Mouse (Mus musculus) kidney, adult 8-10 months (tissue): ENCODE data around the gene Zfp771.
"Not testable (repeated sequence)": the region's sequence is repeated elsewhere in the genome, so short reads cannot be mapped to it uniquely, and the experiment has no call there.

Experiments used
- DNase-seq, 2 experiments: peaks; one replicate each; pipeline ENCODE4 v3.0.0; 2022

Zfp771 gene

GRCm38 (mm10) chr7:127218670-127219069 lies 25.4 kb upstream of the Zfp771 start:
- DNase-seq: no peak

- no peak for DNase-seq
Measured at GRCm38 (mm10) chr7:127220440-127220839, 23.6 kb upstream of the Zfp771 start.

- no peak for DNase-seq
Measured at GRCm38 (mm10) chr7:127223106-127223505, 21.0 kb upstream of the Zfp771 start.

GRCm38 (mm10) chr7:127223515-127224478 lies 20.3 kb upstream of the Zfp771 start:
- no peak for DNase-seq

- DNase-seq: no peak
Measured at GRCm38 (mm10) chr7:127224616-127225015, 19.5 kb upstream of the Zfp771 start.

GRCm38 (mm10) chr7:127225147-127225995 lies 18.7 kb upstream of the Zfp771 start:
- no peak for DNase-seq

GRCm38 (mm10) chr7:127228615-127229303 lies 15.3 kb upstream of the Zfp771 start:
- DNase-seq: peak; percentile 73 to 86

GRCm38 (mm10) chr7:127231376-127231775 lies 12.7 kb upstream of the Zfp771 start:
- no peak for DNase-seq

GRCm38 (mm10) chr7:127231826-127232621 lies 12.1 kb upstream of the Zfp771 start:
- no peak for DNase-seq

GRCm38 (mm10) chr7:127232622-127233367 lies 11.3 kb upstream of the Zfp771 start, which contains the start of the genes Zfp553 and Sept1:
TSS of gene Zfp553 (plus strand) at chr7:127233061.
TSS of gene Sept1 (minus strand) at chr7:127233130.
- DNase-seq: peak; percentile 80 to 84

GRCm38 (mm10) chr7:127233368-127233749 lies 10.7 kb upstream of the Zfp771 start:
- DNase-seq: peak in 1 of 2 experiments; percentile 30

GRCm38 (mm10) chr7:127233765-127234164 lies 10.3 kb upstream of the Zfp771 start:
- no peak for DNase-seq

- DNase-seq: no peak
Measured at GRCm38 (mm10) chr7:127234777-127235176, 9.3 kb upstream of the Zfp771 start.

GRCm38 (mm10) chr7:127243361-127243867 lies 660 bp upstream of the Zfp771 start:
- DNase-seq: no peak

GRCm38 (mm10) chr7:127244658-127245510 lies 810 bp downstream of the Zfp771 start:
- DNase-seq: no peak

- not testable (repeated sequence) for DNase-seq
Measured at GRCm38 (mm10) chr7:127250511-127250910, 6.4 kb downstream of the Zfp771 start.

GRCm38 (mm10) chr7:127252414-127252813 lies 8.3 kb downstream of the Zfp771 start:
- DNase-seq: no peak

GRCm38 (mm10) chr7:127253341-127253740 lies 9.3 kb downstream of the Zfp771 start:
- DNase-seq: no peak

- peak; percentile 93 to 94 for DNase-seq
Measured at GRCm38 (mm10) chr7:127253821-127254769, 10.0 kb downstream of the Zfp771 start.
